In genomic region chr2:134681271-134681961, GRCm38 (mm10) we compare ENCODE assay signal across 10 mouse cellular contexts. TPM values are rescaled to one million over a fixed set of nuclear protein-coding genes. Genes with fewer than 3 reads are reported as not detected.
DNase-seq lines count a peak whose midpoint lies in the region; ATAC-seq and TF ChIP-seq lines count a peak whose summit lies in the region.
"Had no signal": no experiment of that assay in that cellular context is flagged by ENCODE, and none has a peak within 500 bp of the region (broad histone marks: within the 10 kb centered on the region; RNA-seq: fewer than 3 reads in every experiment).

No protein-coding gene starts in this region.

- no peaks in the 10 kb centered on the region for H3K4me1 ChIP-seq in CH12.LX (ENCODE audit: control insufficient read depth in 1 of 2, insufficient read depth in 2 of 2)
- H3K4me1 ChIP-seq in heart, postnatal 0 days (ENCODE audit: control insufficient read depth, insufficient read depth), result no peaks in the 10 kb centered on the region
- H3K4me1 ChIP-seq in midbrain, embryonic 14.5 days (ENCODE audit: control insufficient read depth, insufficient read depth, low read length), result peaks cover 6% of the 10 kb centered on the region
- H3K4me1 ChIP-seq: lung, embryonic 15.5 days had no signal

- no peak for ATAC-seq in heart, postnatal 0 days (ENCODE audit: insufficient read depth, low read depth)
- peak; percentile 63; the same call in 1 of the 2 replicates for ATAC-seq in midbrain, embryonic 14.5 days (ENCODE audit: low FRiP score, low TSS enrichment)

- 24% methylated on average over 9 of the region's 9 CpGs for WGBS in heart, postnatal 0 days
- WGBS in midbrain, embryonic 14.5 days, result 30% methylated on average over 9 of the region's 9 CpGs

- H3K9me3 ChIP-seq in CH12.LX (replicated peaks; ENCODE audit: low read length), result no peaks in the 10 kb centered on the region
- no peaks in the 10 kb centered on the region for H3K9me3 ChIP-seq in heart, postnatal 0 days (replicated peaks; ENCODE audit: control insufficient read depth, low read length)
- H3K9me3 ChIP-seq in midbrain, embryonic 14.5 days (ENCODE audit: control insufficient read depth, low read length), result no peaks in the 10 kb centered on the region
- H3K9me3 ChIP-seq: lung, embryonic 15.5 days had no signal

- peak; percentile 56 for TF ChIP-seq RAD21 in CH12.LX (IDR thresholded peaks at IDR 0.05; ENCODE audit: low read depth, low read length)

- in situ Hi-C loops in CH12.LX (cut with MboI; ENCODE audit: low pct_ligation_motif_present, low pct_unique_long_range_greater_than_20kb, low sequenced_read_pairs), result loop anchor here (25.0 kb wide), 1 partner anchor 656 kb away; no protein-coding TSS in a partner anchor

- no peak overlapping the region for H3K27ac ChIP-seq in CH12.LX (ENCODE audit: insufficient read depth, low read depth)
- no peak overlapping the region for H3K27ac ChIP-seq in heart, postnatal 0 days (ENCODE audit: low read depth)
- no peak overlapping the region for H3K27ac ChIP-seq in midbrain, embryonic 14.5 days (replicated peaks; ENCODE audit: low read depth, low read length)
- H3K27ac ChIP-seq: lung, embryonic 15.5 days had no signal

- H3K79me2 ChIP-seq in CH12.LX (replicated peaks; ENCODE audit: control insufficient read depth, extremely low read depth, insufficient read depth, poor library complexity, severe bottlenecking), result no peaks in the 10 kb centered on the region

- no peak for TF ChIP-seq EP300 in CH12.LX (IDR thresholded peaks at IDR 0.05; ENCODE audit: low read length)
- TF ChIP-seq EP300 in heart, postnatal 0 days (IDR thresholded peaks at IDR 0.05; ENCODE audit: low read depth), result no peak

- no peak overlapping the region for H3K9ac ChIP-seq in CH12.LX (ENCODE audit: insufficient read depth, low read depth)
- H3K9ac ChIP-seq in heart, postnatal 0 days (replicated peaks; ENCODE audit: low read depth, low read length), result no peak overlapping the region
- H3K9ac ChIP-seq in midbrain, embryonic 14.5 days (replicated peaks; ENCODE audit: low read length), result no peak overlapping the region
- H3K9ac ChIP-seq: lung, embryonic 15.5 days had no signal

- peak in 1 of 2 experiments; percentile 63; a peak in 2 of 4 replicates for TF ChIP-seq CTCF in CH12.LX (conservative IDR thresholded peaks at IDR 0.05 in 1 of 2, IDR thresholded peaks at IDR 0.05 in 1 of 2; ENCODE audit: low read depth in 2 of 2, low read length in 2 of 2)
- peak; percentile 68 for TF ChIP-seq CTCF in heart, postnatal 0 days (IDR thresholded peaks at IDR 0.05; ENCODE audit: low read depth)

- peak; percentile 79 for DNase-seq in 3T3-L1 (ENCODE audit: low read depth, low spot score)
- peak; percentile 35 for DNase-seq in CH12.LX (ENCODE audit: extremely low read depth)
- DNase-seq in cerebellum, adult 9-10 months, result peak; percentile 67
- DNase-seq in heart, postnatal 0 days (ENCODE audit: low spot score), result no peak
- peak; percentile 34 to 86 for DNase-seq in layer of hippocampus, adult 18-20 months (ENCODE audit: low spot score in 2 of 2)
- peak; percentile 85 for DNase-seq in midbrain, embryonic 14.5 days
- DNase-seq in ovary, postnatal 36 days (ENCODE audit: low spot score), result no peak
- no peak for DNase-seq in urinary bladder, postnatal 25 days (ENCODE audit: low spot score)

- no peak for TF ChIP-seq POLR2A in CH12.LX (IDR thresholded peaks at IDR 0.05; ENCODE audit: low read depth, low read length)

- H3K36me3 ChIP-seq in CH12.LX (replicated peaks in 1 of 2; ENCODE audit: control insufficient read depth in 1 of 2, insufficient read depth in 1 of 2, low read length in 1 of 2), result no peaks in the 10 kb centered on the region
- no peaks in the 10 kb centered on the region for H3K36me3 ChIP-seq in heart, postnatal 0 days (replicated peaks; ENCODE audit: control insufficient read depth, insufficient read depth, low read length)
- no peaks in the 10 kb centered on the region for H3K36me3 ChIP-seq in midbrain, embryonic 14.5 days (ENCODE audit: control insufficient read depth, insufficient read depth, low read length)
- H3K36me3 ChIP-seq: lung, embryonic 15.5 days had no signal

- H3K27me3 ChIP-seq in CH12.LX (replicated peaks), result no peaks in the 10 kb centered on the region
- H3K27me3 ChIP-seq in heart, postnatal 0 days (ENCODE audit: control insufficient read depth, insufficient read depth, low read length), result no peaks in the 10 kb centered on the region
- H3K27me3 ChIP-seq in midbrain, embryonic 14.5 days (ENCODE audit: control insufficient read depth, insufficient read depth, low read length), result no peaks in the 10 kb centered on the region
- H3K27me3 ChIP-seq: lung, embryonic 15.5 days had no signal

- H3K4me3 ChIP-seq in CH12.LX (replicated peaks in 1 of 3; ENCODE audit: low read depth in 2 of 3, low read length in 2 of 3, poor library complexity in 1 of 3), result no peak overlapping the region
- no peak overlapping the region for H3K4me3 ChIP-seq in heart, postnatal 0 days (ENCODE audit: low read depth, low read length)
- no peak overlapping the region for H3K4me3 ChIP-seq in midbrain, embryonic 14.5 days (replicated peaks; ENCODE audit: low read depth, low read length)
- H3K4me3 ChIP-seq: erythroblast, embryonic 14.5 days; lung, embryonic 15.5 days had no signal

- dilution Hi-C loops in CH12.LX (cut with MboI; ENCODE audit: extremely low pct_ligation_motif_present, extremely low pct_unique_long_range_greater_than_20kb, low sequenced_read_pairs), result no loop called here

- no peak overlapping the region for H3K4me2 ChIP-seq in CH12.LX (ENCODE audit: insufficient read depth, low read depth, poor library complexity, severe bottlenecking)
- no peak overlapping the region for H3K4me2 ChIP-seq in heart, postnatal 0 days (ENCODE audit: low read depth, low read length)
- H3K4me2 ChIP-seq in midbrain, embryonic 14.5 days (ENCODE audit: low read length), result no peak overlapping the region
- H3K4me2 ChIP-seq: lung, embryonic 15.5 days had no signal

TF ChIP-seq in CH12.LX, 34 proteins besides CTCF, POLR2A, EP300 and RAD21:
- TF ChIP-seq SMC3 (IDR thresholded peaks at IDR 0.05; ENCODE audit: low read depth, low read length) (peak; percentile 45), GABPA (IDR thresholded peaks at IDR 0.05; ENCODE audit: insufficient replicate concordance, low read depth, low read length) (no peak)
TF ChIP-seq in CH12.LX: peak in this region for 1.

RNA-seq across cellular contexts. Expression of gene Tmx4, which starts 37.5 kb away (rescaled TPM):
- 5.6 and 5.8 TPM in 2 replicates for total RNA-seq in CH12.LX (2012; rRNA removed)
- total RNA-seq in CH12.LX (2014; rRNA removed), result 10.4 and 12.5 TPM in 2 replicates
- polyA plus RNA-seq in CH12.LX (2012; ENCODE audit: insufficient read length, low read depth), result 9.7 and 9.9 TPM in 2 replicates
- total RNA-seq in heart, postnatal 0 days (2014; rRNA removed; ENCODE audit: low replicate concordance), result 37.2 and 38.7 TPM in 2 replicates
- 27.0 and 29.2 TPM in 2 replicates for polyA plus RNA-seq in heart, postnatal 0 days (2015; fragmentation: Nextera tagmentation; extraction: Ambion mirVana)
- total RNA-seq in layer of hippocampus, adult 18-20 months (2021), result 100 to 1,000 TPM; 169 to 174 TPM
- polyA plus RNA-seq in midbrain, embryonic 14.5 days (2014; fragmentation: Nextera tagmentation; extraction: Ambion mirVana), result 103 and 149 TPM in 2 replicates

Comparison
In these comparisons a context has a peak if more than half of its experiments do, and no peak if none do; other contexts are left out.
1. DNase-seq: peak in 3T3-L1 (single experiment), CH12.LX (single experiment), cerebellum, adult 9-10 months (single experiment), layer of hippocampus, adult 18-20 months (2 of 2) and midbrain, embryonic 14.5 days (single experiment); none in heart, postnatal 0 days (single experiment), ovary, postnatal 36 days (single experiment) and urinary bladder, postnatal 25 days (single experiment).